Mouse (Mus musculus): ENCODE measurements around the gene Lrp3.

DNA sequence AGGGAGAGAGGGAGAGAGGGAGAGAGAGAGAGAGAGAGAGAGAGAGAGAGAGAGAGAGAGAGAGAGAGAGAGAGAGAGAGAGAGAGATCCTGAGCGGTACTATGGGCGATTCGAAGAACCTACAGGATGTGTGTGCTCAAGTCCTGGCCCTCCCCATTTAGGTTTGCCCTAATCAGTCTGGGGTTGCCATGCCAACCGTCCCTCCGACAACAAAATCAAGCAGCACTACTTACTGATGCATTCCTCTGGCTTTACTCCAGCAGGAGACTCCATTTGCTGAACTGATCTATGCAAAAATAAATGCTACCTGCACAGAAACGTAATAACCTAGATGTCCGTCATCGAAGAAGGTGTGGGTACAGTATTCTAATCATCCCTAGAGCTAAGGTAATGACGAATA lies 20.0 kb upstream of the Lrp3 start:
- TF ChIP-seq GATA1 (IDR thresholded peaks at IDR 0.05; ENCODE audit: low read length) (no peak), TAL1 (IDR thresholded peaks at IDR 0.05; ENCODE audit: low read length) (no peak)

All from erythroblast, embryonic 14.5 days (primary cell).